In the genomic region with DNA sequence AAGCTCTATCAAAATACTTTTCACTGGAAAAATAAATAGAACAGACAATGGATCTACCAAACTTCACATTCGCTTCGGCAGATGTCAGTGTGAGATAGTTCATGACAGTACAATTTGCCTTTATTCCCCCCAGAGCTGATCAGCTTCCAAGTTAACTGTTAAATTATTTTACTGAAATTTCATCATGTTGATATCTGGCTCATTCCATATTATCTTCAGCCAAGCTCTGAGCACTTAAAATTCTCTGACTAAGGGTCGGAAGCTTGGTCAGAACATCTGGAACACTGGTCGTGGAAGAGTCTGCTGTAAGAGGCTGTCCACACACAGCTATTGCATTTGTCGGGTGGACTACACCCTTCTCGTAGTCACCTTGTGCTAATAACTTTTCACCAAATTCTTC, we compare ENCODE assay signal across 26 mouse cellular contexts.
DNase-seq lines count a peak whose midpoint lies in the region; ATAC-seq and TF ChIP-seq lines count a peak whose summit lies in the region.
"Had no signal": no experiment of that assay in that cellular context is flagged by ENCODE, and none has a peak within 500 bp of the region (broad histone marks: within the 10 kb centered on the region; RNA-seq: fewer than 3 reads in every experiment).

No protein-coding gene starts in this region.

- H3K4me1 ChIP-seq in heart, embryonic 12.5 days (replicated peaks), result no peaks in the 10 kb centered on the region
- no peaks in the 10 kb centered on the region for H3K4me1 ChIP-seq in lung, postnatal 0 days (ENCODE audit: insufficient read depth, low read depth, low read length)
- no peaks in the 10 kb centered on the region for H3K4me1 ChIP-seq in lung, adult 2 months (ENCODE audit: control insufficient read depth, insufficient read depth, low read length)
- no peaks in the 10 kb centered on the region for H3K4me1 ChIP-seq in stomach, postnatal 0 days (replicated peaks; ENCODE audit: control insufficient read depth, insufficient read depth)
- H3K4me1 ChIP-seq: embryonic facial prominence, embryonic 12.5 days; embryonic facial prominence, embryonic 15.5 days; heart, embryonic 13.5 days; hindbrain, embryonic 10.5 days; hindbrain, embryonic 13.5 days had no signal

- TF ChIP-seq POLR2A in lung, adult 2 months (IDR thresholded peaks at IDR 0.05; ENCODE audit: borderline replicate concordance, extremely low read depth, low read depth, low read length), result no peak

- peak; percentile 10 to 13 for DNase-seq in heart, adult 18-20 months
- peak; percentile 52 for DNase-seq in lung, postnatal 0 days (ENCODE audit: low spot score)
- no peak for DNase-seq in lung, adult 2 months
- DNase-seq in adipocyte (ENCODE audit: low spot score), result peak; percentile 3
- no peak for DNase-seq in stomach, postnatal 0 days (ENCODE audit: low spot score)
- DNase-seq: adrenal gland, adult 2 months; adrenal gland, postnatal 14 days; B cell, adult 2 months; cerebellum, adult 11 months; cerebellum, adult 2 months; cerebellum, adult 9-11 months; cerebellum, postnatal 25 days; forebrain, postnatal 0 days; gastrocnemius, postnatal 25 days had no signal

- no peak overlapping the region for H3K4me3 ChIP-seq in heart, embryonic 12.5 days
- no peak overlapping the region for H3K4me3 ChIP-seq in lung, postnatal 0 days (ENCODE audit: low read depth, low read length)
- H3K4me3 ChIP-seq in lung, adult 2 months (replicated peaks; ENCODE audit: extremely low read depth, low read depth, low read length), result no peak overlapping the region
- H3K4me3 ChIP-seq in stomach, postnatal 0 days (ENCODE audit: low read depth, low read length), result no peak overlapping the region
- H3K4me3 ChIP-seq: embryonic facial prominence, embryonic 12.5 days; embryonic facial prominence, embryonic 15.5 days; heart, embryonic 13.5 days; hindbrain, embryonic 10.5 days; hindbrain, embryonic 13.5 days had no signal

- TF ChIP-seq CTCF in lung, postnatal 0 days (IDR thresholded peaks at IDR 0.05), result 0 out of 2 replicates have a peak, but pooled peaks have one; percentile 13
- TF ChIP-seq CTCF in lung, adult 2 months (IDR thresholded peaks at IDR 0.05; ENCODE audit: insufficient read depth, low read length), result no peak
- TF ChIP-seq CTCF in stomach, postnatal 0 days (IDR thresholded peaks at IDR 0.05; ENCODE audit: low read depth), result peak; percentile 18; the same call in 1 of the 2 replicates

- H3K27me3 ChIP-seq in heart, embryonic 12.5 days (replicated peaks), result no peaks in the 10 kb centered on the region
- H3K27me3 ChIP-seq in lung, postnatal 0 days (replicated peaks; ENCODE audit: insufficient read depth, low read length), result no peaks in the 10 kb centered on the region
- no peaks in the 10 kb centered on the region for H3K27me3 ChIP-seq in stomach, postnatal 0 days (ENCODE audit: control insufficient read depth, insufficient read depth, low read length)
- H3K27me3 ChIP-seq: CH12.LX; embryonic facial prominence, embryonic 12.5 days; embryonic facial prominence, embryonic 15.5 days; heart, embryonic 13.5 days; hindbrain, embryonic 13.5 days; Patski had no signal

- no peak overlapping the region for H3K27ac ChIP-seq in heart, embryonic 12.5 days (ENCODE audit: poor library complexity, severe bottlenecking)
- H3K27ac ChIP-seq in lung, postnatal 0 days (ENCODE audit: low read length), result no peak overlapping the region
- H3K27ac ChIP-seq in stomach, postnatal 0 days (replicated peaks), result no peak overlapping the region
- H3K27ac ChIP-seq: embryonic facial prominence, embryonic 12.5 days; embryonic facial prominence, embryonic 15.5 days; heart, embryonic 13.5 days; hindbrain, embryonic 10.5 days; hindbrain, embryonic 13.5 days had no signal

- 83% methylated on average over 6 of the region's 6 CpGs for WGBS in heart, embryonic 12.5 days
- 69% methylated on average over 6 of the region's 6 CpGs for WGBS in lung, postnatal 0 days
- 73% methylated on average over 6 of the region's 6 CpGs for WGBS in lung, adult 2 months
- 67% methylated on average over 6 of the region's 6 CpGs for WGBS in stomach, postnatal 0 days

- H3K4me2 ChIP-seq in heart, embryonic 12.5 days, result no peak overlapping the region
- H3K4me2 ChIP-seq in lung, postnatal 0 days (replicated peaks; ENCODE audit: low read depth, low read length), result no peak overlapping the region
- no peak overlapping the region for H3K4me2 ChIP-seq in stomach, postnatal 0 days (replicated peaks; ENCODE audit: low read depth)
- H3K4me2 ChIP-seq: embryonic facial prominence, embryonic 12.5 days; embryonic facial prominence, embryonic 15.5 days; heart, embryonic 13.5 days; hindbrain, embryonic 13.5 days had no signal

- no peak for ATAC-seq in heart, embryonic 12.5 days (ENCODE audit: insufficient number of reproducible peaks, low FRiP score)
- ATAC-seq in lung, postnatal 0 days, result peak; percentile 14; the same call in 1 of the 2 replicates
- no peak for ATAC-seq in stomach, postnatal 0 days (ENCODE audit: low FRiP score, low TSS enrichment)
- ATAC-seq in frontal cortex, adult (ENCODE audit: low TSS enrichment), result no peak
- ATAC-seq: forebrain, embryonic 14.5 days; forebrain, postnatal 0 days; hindbrain, embryonic 16.5 days; Patski had no signal

- H3K9ac ChIP-seq in heart, embryonic 12.5 days, result no peak overlapping the region
- H3K9ac ChIP-seq in lung, postnatal 0 days (replicated peaks; ENCODE audit: low read depth), result no peak overlapping the region
- H3K9ac ChIP-seq in stomach, postnatal 0 days (ENCODE audit: low read length), result no peak overlapping the region
- H3K9ac ChIP-seq: embryonic facial prominence, embryonic 12.5 days; embryonic facial prominence, embryonic 15.5 days; forebrain, postnatal 0 days; heart, embryonic 13.5 days; hindbrain, embryonic 13.5 days had no signal

- TF ChIP-seq EP300 in lung, postnatal 0 days (IDR thresholded peaks at IDR 0.05), result no peak
- TF ChIP-seq EP300 in stomach, postnatal 0 days (optimal IDR thresholded peaks at IDR 0.05), result no peak

- no peaks in the 10 kb centered on the region for H3K36me3 ChIP-seq in heart, embryonic 12.5 days
- H3K36me3 ChIP-seq in lung, postnatal 0 days (ENCODE audit: insufficient read depth, low read length), result no peaks in the 10 kb centered on the region
- H3K36me3 ChIP-seq in stomach, postnatal 0 days (ENCODE audit: control insufficient read depth, insufficient read depth, low read length), result no peaks in the 10 kb centered on the region
- H3K36me3 ChIP-seq: embryonic facial prominence, embryonic 12.5 days; embryonic facial prominence, embryonic 15.5 days; G1E; heart, embryonic 13.5 days; hindbrain, embryonic 10.5 days; hindbrain, embryonic 13.5 days had no signal

- no peaks in the 10 kb centered on the region for H3K9me3 ChIP-seq in heart, embryonic 12.5 days (replicated peaks)
- no peaks in the 10 kb centered on the region for H3K9me3 ChIP-seq in lung, postnatal 0 days (ENCODE audit: low read length)
- no peaks in the 10 kb centered on the region for H3K9me3 ChIP-seq in stomach, postnatal 0 days (ENCODE audit: control insufficient read depth, low read length)
- H3K9me3 ChIP-seq: embryonic facial prominence, embryonic 12.5 days; embryonic facial prominence, embryonic 15.5 days; heart, embryonic 13.5 days; hindbrain, embryonic 10.5 days; hindbrain, embryonic 13.5 days had no signal

Comparison
In these comparisons a context has a peak if more than half of its experiments do, and no peak if none do; other contexts are left out.
1. DNase-seq: peak in heart, adult 18-20 months (2 of 2), lung, postnatal 0 days (single experiment) and adipocyte (single experiment); none in lung, adult 2 months (single experiment) and stomach, postnatal 0 days (single experiment).